Mouse (Mus musculus) left cerebral cortex, adult 2 months (tissue): ENCODE measurements around the gene Eif3c. TPM values are rescaled to one million over a fixed set of nuclear protein-coding genes. Genes with fewer than 3 reads are reported as not detected.

Experiments used
- DNase-seq, 2 experiments: peaks; one replicate each; pipeline ENCODE4 v3.0.0; 2021 to 2022; ENCODE audit warnings: low spot score in 2 of 2, mixed read lengths in 1 of 2; ENCODE audit errors: extremely low spot score in 1 of 2
- H3K27ac ChIP-seq: fragments of 200-600 bp; 2 replicates; pipeline ENCODE4 v1.8.1; 2022
- H3K4me3 ChIP-seq: fragments of 200-600 bp; 2 replicates; pipeline ENCODE4 v1.8.1; 2022
- CTCF ChIP-seq: fragments of 200-600 bp; IDR thresholded peaks from 2 replicates; pipeline ENCODE4 v1.8.1; 2022; ENCODE audit warnings: antibody characterized with exemption, mild to moderate bottlenecking, moderate library complexity
- intact Hi-C: fragments of 180-260 bp; cut with DNase I; formaldehyde crosslinking; loops from one replicate; pipeline ENCODE4 v1.15.1; 2025
- total RNA-seq, 2 experiments: library from RNA; stranded (reverse); gene quantifications; 2 replicates each; pipeline ENCODE4 v1.2.3; 2021

Gene Eif3c
- total RNA-seq, 2 experiments from 2014 or later: 173 to 179 TPM

GRCm38 (mm10) chr7:126586839-126587238 is 20.6 kb upstream of the Eif3c start:
- TF ChIP-seq CTCF: no peak
- no peak for DNase-seq
- no peak overlapping the region for H3K4me3 ChIP-seq
- intact Hi-C loops: loop anchor here (2.0 kb wide), 1 partner anchor 50 kb away; no protein-coding TSS in a partner anchor
- no peak overlapping the region for H3K27ac ChIP-seq

GRCm38 (mm10) chr7:126585717-126586116 is 19.5 kb upstream of the Eif3c start, which contains the start of gene Cln3:
Gene Cln3, minus strand, starts transcription at chr7:126585817.
- no peak for DNase-seq
- intact Hi-C loops: loop anchor here (2.0 kb wide), 1 partner anchor 51 kb away; no protein-coding TSS in a partner anchor
- Histone ChIP-seq H3K4me3 (no peak within 1 kb of the TSS), H3K27ac (no peak within 1 kb of the TSS)
- no peak for TF ChIP-seq CTCF

GRCm38 (mm10) chr7:126584506-126584977 is 18.3 kb upstream of the Eif3c start, which contains the start of gene Apobr:
Gene Apobr, plus strand, starts transcription at chr7:126584942.
- DNase-seq: no peak
- peak within 1 kb of the TSS; percentile 68 for H3K4me3 ChIP-seq
- intact Hi-C loops: no loop called here
- peak within 1 kb of the TSS; percentile 94 for H3K27ac ChIP-seq
- TF ChIP-seq CTCF: no peak

- TF ChIP-seq CTCF: no peak
- H3K27ac ChIP-seq: peak overlapping the region; percentile 94
- peak overlapping the region; percentile 68 for H3K4me3 ChIP-seq
- DNase-seq: no peak
- intact Hi-C loops: loop anchor here (2.0 kb wide), 1 partner anchor 111 kb away; the partner anchor contains the start of genes Bola2 and Slx1b
Observed at GRCm38 (mm10) chr7:126583761-126584160, 17.6 kb upstream of the Eif3c start.

- TF ChIP-seq CTCF: no peak
- Histone ChIP-seq H3K4me3 (peak overlapping the region; percentile 68), H3K27ac (peak overlapping the region; percentile 94)
- intact Hi-C loops: loop anchor here (2.0 kb wide), 1 partner anchor 112 kb away; the partner anchor contains the start of genes Bola2 and Slx1b
- DNase-seq: peak; percentile 70 to 80
Observed at GRCm38 (mm10) chr7:126583251-126583709, 17.1 kb upstream of the Eif3c start.

- Histone ChIP-seq H3K4me3 (peak overlapping the region; percentile 68), H3K27ac (peak overlapping the region; percentile 94)
- peak in 1 of 2 experiments; percentile 18 for DNase-seq
- TF ChIP-seq CTCF: no peak
- intact Hi-C loops: loop anchor here (2.0 kb wide), 1 partner anchor 112 kb away; the partner anchor contains the start of genes Bola2 and Slx1b
Observed at GRCm38 (mm10) chr7:126582759-126583158, 16.5 kb upstream of the Eif3c start.

- Histone ChIP-seq H3K4me3 (no peak overlapping the region), H3K27ac (no peak overlapping the region)
- intact Hi-C loops: loop anchor here (2.0 kb wide), 1 partner anchor 113 kb away; the partner anchor contains the start of genes Bola2 and Slx1b
- TF ChIP-seq CTCF: no peak
- no peak for DNase-seq
Observed at GRCm38 (mm10) chr7:126581661-126582060, 15.4 kb upstream of the Eif3c start.

- no peak overlapping the region for H3K4me3 ChIP-seq
- no peak overlapping the region for H3K27ac ChIP-seq
- intact Hi-C loops: loop anchor here (2.0 kb wide), 1 partner anchor 58 kb away; no protein-coding TSS in a partner anchor
- TF ChIP-seq CTCF: peak; percentile 65
- DNase-seq: peak; percentile 28 to 46
Observed at GRCm38 (mm10) chr7:126579172-126579571, 13.0 kb upstream of the Eif3c start.

- no peak overlapping the region for H3K27ac ChIP-seq
- H3K4me3 ChIP-seq: no peak overlapping the region
- no peak for DNase-seq
- TF ChIP-seq CTCF: peak; percentile 59
- intact Hi-C loops: no loop called here
Observed at GRCm38 (mm10) chr7:126576946-126577345, 10.7 kb upstream of the Eif3c start.

GRCm38 (mm10) chr7:126565693-126566092 is 518 bp downstream of the Eif3c start:
- intact Hi-C loops: no loop called here
- DNase-seq: no peak
- no peak for TF ChIP-seq CTCF
- H3K4me3 ChIP-seq: peak overlapping the region; percentile 85
- peak overlapping the region; percentile 85 for H3K27ac ChIP-seq

GRCm38 (mm10) chr7:126556635-126557034 is 9.6 kb downstream of the Eif3c start:
- no peak for TF ChIP-seq CTCF
- DNase-seq: no peak
- Histone ChIP-seq H3K4me3 (no peak overlapping the region), H3K27ac (no peak overlapping the region)
- intact Hi-C loops: no loop called here

- TF ChIP-seq CTCF: no peak; the same call in 1 of the 2 replicates
- DNase-seq: no peak
- intact Hi-C loops: no loop called here
- Histone ChIP-seq H3K4me3 (no peak overlapping the region), H3K27ac (no peak overlapping the region)
Observed at GRCm38 (mm10) chr7:126554796-126555195, 11.4 kb downstream of the Eif3c start.
